In genomic region chr1:159889012-159889765, GRCm38 (mm10) we compare ENCODE assay signal across 11 mouse cellular contexts.
A peak's percentile ranks its signal among the peaks of the same experiment; 100 is the strongest.
DNase-seq lines count a peak whose midpoint lies in the region; ATAC-seq and TF ChIP-seq lines count a peak whose summit lies in the region.
"Had no signal": no experiment of that assay in that cellular context is flagged by ENCODE, and none has a peak within 500 bp of the region (broad histone marks: within the 10 kb centered on the region; RNA-seq: fewer than 3 reads in every experiment).

No protein-coding gene starts in this region.

- peaks cover 1% of the 10 kb centered on the region for H3K27me3 ChIP-seq in megakaryocyte, embryonic 14.5 days (replicated peaks)
- no peaks in the 10 kb centered on the region for H3K27me3 ChIP-seq in hindbrain, postnatal 0 days (ENCODE audit: insufficient read depth, low read length)
- H3K27me3 ChIP-seq: forebrain, embryonic 12.5 days had no signal

- no peak for TF ChIP-seq CTCF in hindbrain, postnatal 0 days (IDR thresholded peaks at IDR 0.05; ENCODE audit: low read depth)

- H3K9ac ChIP-seq in hindbrain, postnatal 0 days (replicated peaks; ENCODE audit: low read length), result no peak overlapping the region
- H3K9ac ChIP-seq: forebrain, embryonic 12.5 days had no signal

- peaks cover 26% of the 10 kb centered on the region for H3K4me1 ChIP-seq in megakaryocyte, embryonic 14.5 days
- H3K4me1 ChIP-seq in hindbrain, postnatal 0 days (ENCODE audit: insufficient read depth, low read length), result no peaks in the 10 kb centered on the region
- H3K4me1 ChIP-seq: forebrain, embryonic 12.5 days had no signal

- H3K4me2 ChIP-seq in hindbrain, postnatal 0 days (ENCODE audit: low read depth, low read length), result no peak overlapping the region
- H3K4me2 ChIP-seq: forebrain, embryonic 12.5 days had no signal

- intact Hi-C loops in left cerebral cortex, postnatal 4 days (cut with DNase I), result no loop called here
- intact Hi-C loops in gastrocnemius, postnatal 14 days (cut with DNase I; ENCODE audit: low total_unique reads), result no loop called here

- H3K9me3 ChIP-seq in megakaryocyte, embryonic 14.5 days, result no peaks in the 10 kb centered on the region
- no peaks in the 10 kb centered on the region for H3K9me3 ChIP-seq in hindbrain, postnatal 0 days (ENCODE audit: low read length)
- H3K9me3 ChIP-seq: forebrain, embryonic 12.5 days; G1E had no signal

- H3K4me3 ChIP-seq in megakaryocyte, embryonic 14.5 days (replicated peaks), result peak overlapping the region; percentile 87
- H3K4me3 ChIP-seq in hindbrain, postnatal 0 days (ENCODE audit: low read length), result no peak overlapping the region
- H3K4me3 ChIP-seq: forebrain, embryonic 12.5 days had no signal

- no peak for ATAC-seq in hindbrain, postnatal 0 days

- 92% methylated on average over 17 of the region's 17 CpGs for WGBS in hindbrain, postnatal 0 days

- no peaks in the 10 kb centered on the region for H3K36me3 ChIP-seq in megakaryocyte, embryonic 14.5 days (replicated peaks; ENCODE audit: low read length)
- no peaks in the 10 kb centered on the region for H3K36me3 ChIP-seq in hindbrain, postnatal 0 days (ENCODE audit: insufficient read depth, low read length)
- H3K36me3 ChIP-seq: forebrain, embryonic 12.5 days; G1E had no signal

- no peak overlapping the region for H3K27ac ChIP-seq in hindbrain, postnatal 0 days
- H3K27ac ChIP-seq: forebrain, embryonic 12.5 days had no signal

- DNase-seq in left cerebral cortex, adult 18-20 months (ENCODE audit: low spot score in 2 of 2), result peak; percentile 36 to 51
- DNase-seq in left cerebral cortex, postnatal 4 days, result no peak
- peak; percentile 53 for DNase-seq in adipocyte (ENCODE audit: low spot score)
- DNase-seq in frontal cortex, postnatal 36 days (ENCODE audit: low spot score in 2 of 2), result peak; percentile 31 to 56
- no peak for DNase-seq in gastrocnemius, postnatal 14 days
- DNase-seq in retina, postnatal 1 day, result no peak
- DNase-seq in hindbrain, postnatal 0 days (ENCODE audit: low spot score), result no peak
- DNase-seq: cerebellum, adult 11-12 months had no signal

Comparison
In these comparisons a context has a peak if more than half of its experiments do, and no peak if none do; other contexts are left out.
1. DNase-seq: peak in left cerebral cortex, adult 18-20 months (2 of 2), adipocyte (single experiment) and frontal cortex, postnatal 36 days (2 of 2); none in left cerebral cortex, postnatal 4 days (single experiment), gastrocnemius, postnatal 14 days (single experiment), retina, postnatal 1 day (single experiment) and hindbrain, postnatal 0 days (single experiment).